Mouse (Mus musculus): ENCODE data around the gene Hist1h2ac. TPM values are rescaled to one million over a fixed set of nuclear protein-coding genes. Genes with fewer than 3 reads are reported as not detected.

The Hist1h2ac gene
- polyA plus RNA-seq, 1 experiment from 2014 or later: 0.92 TPM

DNA sequence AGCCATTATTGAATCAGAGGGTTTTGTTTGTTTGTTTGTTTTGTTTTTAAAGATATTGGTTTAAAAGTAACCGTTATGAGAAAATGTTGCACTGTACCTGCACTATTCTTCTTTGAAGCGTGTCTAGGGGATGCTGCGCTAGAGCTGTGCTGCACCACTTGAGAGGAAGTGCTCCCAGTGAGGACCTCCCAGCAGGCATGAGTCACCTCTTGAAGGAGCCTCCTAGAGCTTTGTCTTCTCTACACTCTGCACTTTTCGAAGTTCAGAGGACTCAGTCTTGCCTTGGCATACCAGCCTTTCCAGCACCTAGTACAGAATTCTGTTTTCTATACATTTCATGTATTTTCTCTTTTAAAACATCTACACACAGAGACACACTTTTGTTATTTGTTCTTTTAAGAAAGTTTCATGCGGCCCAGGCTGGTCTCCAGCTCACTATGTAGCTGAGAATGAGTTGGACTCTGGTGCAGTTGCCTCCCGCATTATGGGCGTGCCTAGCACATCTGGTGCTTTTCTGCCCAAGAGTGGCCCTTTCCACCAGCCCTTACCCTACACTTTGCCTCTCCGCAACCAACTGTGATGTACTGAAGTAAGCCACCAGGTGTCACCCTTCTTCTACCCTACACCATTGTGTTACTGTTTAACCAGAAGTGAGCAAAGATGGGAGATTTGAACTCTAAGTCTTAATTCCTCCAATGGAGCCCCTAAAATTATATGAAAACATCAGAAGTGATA is 17.2 kb upstream of the Hist1h2ac start:
- peak; percentile 87 for TF ChIP-seq CTCF (IDR thresholded peaks at IDR 0.05)
- DNase-seq (ENCODE audit: low read depth, low spot score) (peak; percentile 72), ATAC-seq (peak; percentile 84)
- no peaks in the 10 kb centered on the region for H3K27me3 ChIP-seq
- POLR2A ChIA-PET: interaction anchor here (1.3 to 2.6 kb wide), 3 partner anchors 30 to 39 kb away, joined by 4 to 12 read pairs (median 4); no protein-coding TSS in a partner anchor
- CTCF ChIA-PET: interaction anchor here (0.8 to 7.1 kb wide), 11 partner anchors 10 to 79 kb away, joined by 3 to 137 read pairs (median 4); partner anchors contain the start of genes Hfe, Hist1h1c, Hist1h3b and Hist1h3c
- in situ Hi-C loops (cut with MboI; ENCODE audit: low pct_unique_long_range_greater_than_20kb): no loop called here

GRCm38 (mm10) chr13:23699767-23700166 is 16.0 kb upstream of the Hist1h2ac start:
- ATAC-seq: no peak
- POLR2A ChIA-PET: interaction anchor here (1.3 to 2.6 kb wide), 2 partner anchors 34 to 40 kb away, joined by 4 to 12 read pairs; no protein-coding TSS in a partner anchor
- TF ChIP-seq CTCF (IDR thresholded peaks at IDR 0.05): peak; percentile 33
- CTCF ChIA-PET: interaction anchor here (7.1 kb wide), 1 partner anchor 39 kb away, joined by 137 read pairs; the partner anchor contains the start of genes Hist1h1c and Hist1h3c
- in situ Hi-C loops (cut with MboI; ENCODE audit: low pct_unique_long_range_greater_than_20kb): loop anchor here (10.0 kb wide), 2 partner anchors 135 to 1665 kb away; partner anchors contain the start of genes Hist1h2ah, Hist1h2bk and Hist1h3e
- H3K27me3 ChIP-seq: no peaks in the 10 kb centered on the region
- no peak for DNase-seq (ENCODE audit: low read depth, low spot score)

GRCm38 (mm10) chr13:23698996-23699395 is 15.2 kb upstream of the Hist1h2ac start:
- ChIA-PET POLR2A (interaction anchor here (0.6 to 2.2 kb wide), 3 partner anchors 14 to 60 kb away, joined by 3 to 14 read pairs (median 4); partner anchors contain the start of genes Hist1h2ac and Hist1h2bc), CTCF (interaction anchor here (1.7 to 7.1 kb wide), 3 partner anchors 13 to 69 kb away, joined by 5 to 137 read pairs (median 13); partner anchors contain the start of genes Hist1h1c and Hist1h3c)
- no peak for DNase-seq (ENCODE audit: low read depth, low spot score)
- ATAC-seq: no peak
- no peaks in the 10 kb centered on the region for H3K27me3 ChIP-seq
- in situ Hi-C loops (cut with MboI; ENCODE audit: low pct_unique_long_range_greater_than_20kb): loop anchor here (10.0 kb wide), 2 partner anchors 134 to 1664 kb away; partner anchors contain the start of genes Hist1h2ah, Hist1h2bk and Hist1h3e
- no peak for TF ChIP-seq CTCF (IDR thresholded peaks at IDR 0.05)

DNA sequence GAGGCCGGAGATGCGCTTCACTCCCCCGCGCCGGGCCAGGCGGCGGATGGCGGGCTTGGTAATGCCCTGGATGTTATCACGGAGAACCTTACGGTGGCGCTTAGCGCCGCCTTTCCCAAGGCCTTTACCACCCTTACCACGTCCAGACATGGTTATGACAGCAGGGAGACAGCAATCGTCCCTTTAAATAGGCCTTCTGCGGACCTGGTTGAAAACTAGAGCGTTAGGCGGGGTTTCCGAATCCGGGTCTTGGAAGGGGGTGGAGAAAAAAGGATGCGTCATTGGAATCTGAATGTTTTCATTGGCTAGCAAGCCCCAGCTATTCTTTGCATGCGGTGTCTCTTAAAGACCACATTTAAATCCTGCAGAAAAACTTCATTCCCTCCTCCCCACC is 14.5 kb upstream of the Hist1h2ac start, which contains the start of gene Hist1h4c:
Hist1h4c (minus strand) TSS at position 155 of the 394 bp plus-strand sequence.
- H3K27me3 ChIP-seq: no peaks in the 10 kb centered on the region
- no peak for TF ChIP-seq CTCF (IDR thresholded peaks at IDR 0.05)
- ChIA-PET CTCF (interaction anchor here (1.0 to 7.1 kb wide), 8 partner anchors 10 to 73 kb away, joined by 3 to 137 read pairs (median 8); partner anchors contain the start of genes Hist1h1c, Hist1h2bc and Hist1h3c), POLR2A (interaction anchor here (0.6 to 2.2 kb wide), 7 partner anchors 9 to 128 kb away, joined by 3 to 14 read pairs (median 4); partner anchors contain the start of genes Hist1h2ac, Hist1h2ae, Hist1h2bc and Hist1h2bg)
- in situ Hi-C loops (cut with MboI; ENCODE audit: low pct_unique_long_range_greater_than_20kb): loop anchor here (10.0 kb wide), 2 partner anchors 133 to 1663 kb away; partner anchors contain the start of genes Hist1h2ah, Hist1h2bk and Hist1h3e
- ATAC-seq (peak; percentile 84), DNase-seq (ENCODE audit: low read depth, low spot score) (peak; percentile 99)

- CTCF ChIA-PET: interaction anchor here (0.8 to 7.1 kb wide), 11 partner anchors 9 to 72 kb away, joined by 3 to 137 read pairs (median 4); partner anchors contain the start of genes Hist1h1c, Hist1h2bc and Hist1h3c
- POLR2A ChIA-PET: interaction anchor here (0.6 to 2.2 kb wide), 12 partner anchors 8 to 127 kb away, joined by 3 to 14 read pairs (median 4); partner anchors contain the start of genes Hist1h2ac, Hist1h2ae, Hist1h2bc and Hist1h2bg
- in situ Hi-C loops (cut with MboI; ENCODE audit: low pct_unique_long_range_greater_than_20kb): loop anchor here (10.0 kb wide), 2 partner anchors 133 to 1663 kb away; partner anchors contain the start of genes Hist1h2ah, Hist1h2bk and Hist1h3e
- ATAC-seq (peak; percentile 28), DNase-seq (ENCODE audit: low read depth, low spot score) (no peak)
- TF ChIP-seq CTCF (IDR thresholded peaks at IDR 0.05): peak; percentile 85
- H3K27me3 ChIP-seq: no peaks in the 10 kb centered on the region
Measured at GRCm38 (mm10) chr13:23697491-23698299, 13.9 kb upstream of the Hist1h2ac start.

GRCm38 (mm10) chr13:23696061-23696474 is 12.3 kb upstream of the Hist1h2ac start:
- POLR2A ChIA-PET: interaction anchor here (0.7 kb wide), 1 partner anchor 256 kb away, joined by 3 read pairs; no protein-coding TSS in a partner anchor
- DNase-seq (ENCODE audit: low read depth, low spot score) (no peak), ATAC-seq (no peak)
- TF ChIP-seq CTCF (IDR thresholded peaks at IDR 0.05): no peak
- H3K27me3 ChIP-seq: no peaks in the 10 kb centered on the region
- in situ Hi-C loops (cut with MboI; ENCODE audit: low pct_unique_long_range_greater_than_20kb): loop anchor here (10.0 kb wide), 2 partner anchors 131 to 1661 kb away; partner anchors contain the start of genes Hist1h2ah, Hist1h2bk and Hist1h3e
- CTCF ChIA-PET: interaction anchor here (1.7 to 3.6 kb wide), 3 partner anchors 11 to 66 kb away, joined by 4 to 13 read pairs (median 10); partner anchors contain the start of gene Hist1h2bc

DNA sequence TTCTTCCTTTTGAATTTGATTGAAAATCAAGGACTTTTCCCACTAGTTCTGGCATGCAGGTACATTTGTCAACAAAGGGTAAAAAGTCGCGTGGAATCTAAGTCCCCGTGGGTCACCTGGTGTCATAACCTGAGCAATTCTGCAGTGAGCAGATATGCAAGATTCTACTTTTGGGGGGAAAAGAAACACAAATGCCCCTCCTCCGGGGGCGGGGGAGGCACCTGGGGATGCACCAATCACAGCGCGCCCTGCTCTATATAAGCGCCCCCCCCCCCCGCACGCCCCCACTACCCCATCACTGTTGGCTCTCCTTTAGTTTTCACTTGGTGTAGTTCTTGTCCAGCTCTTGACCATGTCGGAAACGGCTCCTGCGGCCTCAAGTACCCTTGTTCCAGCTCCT is 11.8 kb upstream of the Hist1h2ac start, which contains the start of gene Hist1h1t:
Hist1h1t (plus strand) TSS at position 301 of the 400 bp plus-strand sequence.
- in situ Hi-C loops (cut with MboI; ENCODE audit: low pct_unique_long_range_greater_than_20kb): loop anchor here (10.0 kb wide), 2 partner anchors 131 to 1661 kb away; partner anchors contain the start of genes Hist1h2ah, Hist1h2bk and Hist1h3e
- H3K27me3 ChIP-seq: no peaks in the 10 kb centered on the region
- DNase-seq (ENCODE audit: low read depth, low spot score) (no peak), ATAC-seq (no peak)
- ChIA-PET CTCF (interaction anchor here (1.7 to 3.6 kb wide), 3 partner anchors 11 to 65 kb away, joined by 4 to 13 read pairs (median 10); partner anchors contain the start of gene Hist1h2bc), POLR2A (no interaction called here)
- TF ChIP-seq CTCF (IDR thresholded peaks at IDR 0.05): no peak

DNA sequence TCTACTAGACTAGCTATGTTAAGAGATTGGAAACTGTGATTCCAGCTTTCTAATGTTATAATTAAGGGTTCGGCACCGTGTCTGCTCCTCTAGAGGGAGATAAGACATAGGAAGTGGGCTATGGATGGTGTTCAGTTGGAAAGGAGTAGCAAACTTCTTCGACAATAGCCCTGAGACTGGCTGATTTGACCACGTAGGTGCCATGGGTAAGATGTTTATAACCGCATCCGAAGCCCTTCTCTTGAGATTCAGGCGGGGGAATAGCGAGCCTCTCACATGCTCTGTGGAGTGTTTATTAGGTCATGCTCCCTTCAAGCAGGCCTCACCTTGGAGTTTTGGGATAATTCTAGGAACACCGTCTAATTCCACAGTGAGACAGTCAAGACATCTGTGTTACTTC is 11.2 kb upstream of the Hist1h2ac start:
- POLR2A ChIA-PET: interaction anchor here (1.1 kb wide), 1 partner anchor 10 kb away, joined by 3 read pairs; no protein-coding TSS in a partner anchor

More for the DNA sequence above, 11.2 kb upstream of the Hist1h2ac start:
- DNase-seq (ENCODE audit: low read depth, low spot score) (no peak), ATAC-seq (no peak)
- TF ChIP-seq CTCF (IDR thresholded peaks at IDR 0.05): no peak
- H3K27me3 ChIP-seq: no peaks in the 10 kb centered on the region
- CTCF ChIA-PET: interaction anchor here (1.7 kb wide), 1 partner anchor 62 kb away, joined by 4 read pairs; no protein-coding TSS in a partner anchor
- in situ Hi-C loops (cut with MboI; ENCODE audit: low pct_unique_long_range_greater_than_20kb): loop anchor here (10.0 kb wide), 2 partner anchors 130 to 1660 kb away; partner anchors contain the start of genes Hist1h2ah, Hist1h2bk and Hist1h3e

Data from Patski (cell line).